Comparison of ENCODE assay signal across 7 mouse cellular contexts in genomic region chr11:72134536-72135382, GRCm38 (mm10). TPM values are rescaled to one million over a fixed set of nuclear protein-coding genes. Genes with fewer than 3 reads are reported as not detected.
DNase-seq lines count a peak whose midpoint lies in the region; ATAC-seq and TF ChIP-seq lines count a peak whose summit lies in the region.

No protein-coding gene starts in this region.

- no peaks in the 10 kb centered on the region for H3K79me2 ChIP-seq in liver, adult 2 months (ENCODE audit: control insufficient read depth, insufficient read depth, low read length)

- H3K27me3 ChIP-seq in liver, adult 2 months (ENCODE audit: control insufficient read depth, insufficient read depth, low read length): peaks cover 15% of the 10 kb centered on the region
- peaks cover 67% of the 10 kb centered on the region for H3K27me3 ChIP-seq in embryonic facial prominence, embryonic 12.5 days
- peaks cover 45% of the 10 kb centered on the region for H3K27me3 ChIP-seq in intestine, embryonic 14.5 days (replicated peaks; ENCODE audit: control insufficient read depth, insufficient read depth, low read length)
- H3K27me3 ChIP-seq in neural tube, embryonic 13.5 days: peaks cover 75% of the 10 kb centered on the region

- no peak for DNase-seq in liver, adult 2 months (ENCODE audit: extremely low read depth, low read depth, low spot score)
- DNase-seq in liver: no peak
- peak; percentile 66 for DNase-seq in intestine, embryonic 14.5 days (ENCODE audit: low spot score)
- DNase-seq in gastrocnemius, adult 18-20 months (ENCODE audit: low spot score): no peak
- DNase-seq in embryo, embryonic 11 days: no peak

- no peaks in the 10 kb centered on the region for H3K4me1 ChIP-seq in liver, adult 2 months (ENCODE audit: control insufficient read depth, insufficient read depth, low read length)
- peaks cover 28% of the 10 kb centered on the region for H3K4me1 ChIP-seq in embryonic facial prominence, embryonic 12.5 days
- H3K4me1 ChIP-seq in intestine, embryonic 14.5 days (replicated peaks; ENCODE audit: control insufficient read depth, insufficient read depth, low read length): peaks cover 14% of the 10 kb centered on the region; the same call in 1 of the 2 replicates
- peaks cover 41% of the 10 kb centered on the region for H3K4me1 ChIP-seq in neural tube, embryonic 13.5 days (replicated peaks)

- no peak for TF ChIP-seq POLR2A in liver, adult 2 months (IDR thresholded peaks at IDR 0.05; ENCODE audit: extremely low read depth, insufficient read depth, low read length)

- H3K36me3 ChIP-seq in liver, adult 2 months (ENCODE audit: control insufficient read depth, insufficient read depth, low read length): no peaks in the 10 kb centered on the region
- H3K36me3 ChIP-seq in embryonic facial prominence, embryonic 12.5 days: no peaks in the 10 kb centered on the region
- H3K36me3 ChIP-seq in intestine, embryonic 14.5 days (ENCODE audit: control insufficient read depth, insufficient read depth, low read length): no peaks in the 10 kb centered on the region
- H3K36me3 ChIP-seq in neural tube, embryonic 13.5 days: no peaks in the 10 kb centered on the region

- ATAC-seq in embryonic facial prominence, embryonic 12.5 days (ENCODE audit: insufficient number of reproducible peaks, insufficient read depth, low FRiP score, low TSS enrichment): no peak
- ATAC-seq in intestine, embryonic 14.5 days (replicated peaks; ENCODE audit: low FRiP score, low TSS enrichment, low read depth): no peak; the same call in 1 of the 2 replicates
- peak; percentile 42 for ATAC-seq in neural tube, embryonic 13.5 days (ENCODE audit: low read depth)

- H3K4me3 ChIP-seq in liver, adult 2 months (ENCODE audit: insufficient read depth, low read depth, low read length): peak overlapping the region; percentile 28; the same call in 1 of the 2 replicates
- peak overlapping the region; percentile 60 for H3K4me3 ChIP-seq in embryonic facial prominence, embryonic 12.5 days
- peak overlapping the region; percentile 52 for H3K4me3 ChIP-seq in intestine, embryonic 14.5 days (ENCODE audit: low read depth, low read length)
- peak overlapping the region; percentile 62 for H3K4me3 ChIP-seq in neural tube, embryonic 13.5 days

- H3K9ac ChIP-seq in liver, adult 2 months (ENCODE audit: low read depth, low read length): no peak overlapping the region
- peak overlapping the region; percentile 70 for H3K9ac ChIP-seq in embryonic facial prominence, embryonic 12.5 days
- H3K9ac ChIP-seq in intestine, embryonic 14.5 days (ENCODE audit: low read length): peak overlapping the region; percentile 59
- peak overlapping the region; percentile 83 for H3K9ac ChIP-seq in neural tube, embryonic 13.5 days

- 22% methylated on average over 24 of the region's 24 CpGs for WGBS in liver, adult 2 months
- 12% methylated on average over 24 of the region's 24 CpGs for WGBS in embryonic facial prominence, embryonic 12.5 days
- WGBS in intestine, embryonic 14.5 days: 15% methylated on average over 24 of the region's 24 CpGs
- WGBS in neural tube, embryonic 13.5 days: 12% methylated on average over 24 of the region's 24 CpGs

- no peak for TF ChIP-seq CTCF in liver, adult 2 months (IDR thresholded peaks at IDR 0.05; ENCODE audit: low read depth, low read length)

- no peak overlapping the region for H3K27ac ChIP-seq in liver, adult 2 months (replicated peaks; ENCODE audit: insufficient read depth, low read depth, low read length)
- H3K27ac ChIP-seq in embryonic facial prominence, embryonic 12.5 days: no peak overlapping the region
- no peak overlapping the region for H3K27ac ChIP-seq in intestine, embryonic 14.5 days (ENCODE audit: low read depth)
- H3K27ac ChIP-seq in neural tube, embryonic 13.5 days (replicated peaks): no peak overlapping the region

- no peaks in the 10 kb centered on the region for H3K9me3 ChIP-seq in embryonic facial prominence, embryonic 12.5 days
- H3K9me3 ChIP-seq in intestine, embryonic 14.5 days (ENCODE audit: control insufficient read depth, low read length): no peaks in the 10 kb centered on the region
- H3K9me3 ChIP-seq in neural tube, embryonic 13.5 days: no peaks in the 10 kb centered on the region

- peak overlapping the region; percentile 99 for H3K4me2 ChIP-seq in embryonic facial prominence, embryonic 12.5 days (replicated peaks)
- peak overlapping the region; percentile 96 for H3K4me2 ChIP-seq in intestine, embryonic 14.5 days (ENCODE audit: low read length)
- peak overlapping the region; percentile 89 for H3K4me2 ChIP-seq in neural tube, embryonic 13.5 days

RNA-seq across cellular contexts. Expression of gene Pitpnm3, which starts 0.8 kb away (rescaled TPM):
- total RNA-seq in liver, adult 2 months (2014; rRNA removed): 0.07 and 0.18 TPM in 2 replicates
- 0.02 and 0.06 TPM in 2 replicates for polyA plus RNA-seq in liver, adult 2 months (2012; rRNA removed)
- polyA plus RNA-seq in embryonic facial prominence, embryonic 12.5 days (2016; fragmentation: Nextera tagmentation; extraction: Ambion mirVana): 0.24 and 0.33 TPM in 2 replicates
- 1.4 TPM in 2 replicates for polyA plus RNA-seq in intestine, embryonic 14.5 days (2014; fragmentation: Nextera tagmentation; extraction: Ambion mirVana)
- polyA plus RNA-seq in neural tube, embryonic 13.5 days (2015; fragmentation: Nextera tagmentation; extraction: Ambion mirVana): 1.8 and 2.1 TPM in 2 replicates
- 1 to 10 TPM; 2.0 to 2.3 TPM for total RNA-seq in gastrocnemius, adult 18-20 months (2021)
